Mouse (Mus musculus) hindbrain, embryonic 13.5 days (tissue): ENCODE measurements around the gene Prim1. TPM values are rescaled to one million over a fixed set of nuclear protein-coding genes. Genes with fewer than 3 reads are reported as not detected.
"Not testable (repeated sequence)": the region's sequence is repeated elsewhere in the genome, so short reads cannot be mapped to it uniquely, and the experiment has no call there.

Experiments used
- ATAC-seq: fragments of 200-750 bp; cut with Nextera tagmentation; 2 replicates; pipeline ENCODE4 v1.8.0; 2017; ENCODE audit warnings: moderate TSS enrichment; ENCODE audit not compliant: low FRiP score
- H3K27ac ChIP-seq: fragments of 300-500 bp; sonication (generic); 2 replicates; pipeline ENCODE4 v1.5.1; 2015; ENCODE audit warnings: inconsistent platforms, mild to moderate bottlenecking, moderate library complexity
- H3K27me3 ChIP-seq: fragments of 300-500 bp; sonication (generic); 2 replicates; pipeline ENCODE4 v1.6.1; 2015; ENCODE audit warnings: mild to moderate bottlenecking, inconsistent platforms
- H3K36me3 ChIP-seq: fragments of 300-500 bp; sonication (generic); 2 replicates; pipeline ENCODE4 v1.6.1; 2015; ENCODE audit warnings: mild to moderate bottlenecking, inconsistent platforms
- H3K4me1 ChIP-seq: fragments of 300-500 bp; sonication (generic); replicated peaks from 2 replicates; pipeline ENCODE4 v1.6.1; 2015; ENCODE audit warnings: inconsistent platforms
- H3K4me2 ChIP-seq: fragments of 300-500 bp; sonication (generic); 2 replicates; pipeline ENCODE4 v1.6.1; 2015; ENCODE audit warnings: inconsistent platforms, mild to moderate bottlenecking, moderate library complexity
- H3K4me3 ChIP-seq: fragments of 300-500 bp; sonication (generic); 2 replicates; pipeline ENCODE4 v1.5.1; 2015; ENCODE audit warnings: mild to moderate bottlenecking, inconsistent platforms
- H3K9ac ChIP-seq: fragments of 300-500 bp; sonication (generic); 2 replicates; pipeline ENCODE4 v1.6.1; 2015; ENCODE audit warnings: mild to moderate bottlenecking, inconsistent platforms
- H3K9me3 ChIP-seq: fragments of 300-500 bp; sonication (generic); 2 replicates; pipeline ENCODE4 v1.6.1; 2016; ENCODE audit warnings: inconsistent platforms
- WGBS: fragments of 180-500 bp; shearing (Covaris S2); methylation state at CpG from one replicate; pipeline ENCODE4 v1.1.7; 2015; 5-methylcytosine and 5-hydroxymethylcytosine counted together
- polyA plus RNA-seq: library from polyadenylated mRNA; unstranded; fragments of >200 nt; fragmentation: Nextera tagmentation; extraction: Ambion mirVana; gene quantifications from 2 replicates; pipeline ENCODE4 v1.2.1, GENCODE M21; 2015

Prim1 gene
- polyA plus RNA-seq, 1 experiment from 2014 or later = 33.9 TPM

- peak overlapping the region; percentile 89; the same call in 1 of the 2 replicates for H3K4me3 ChIP-seq
- 87% methylated on average over 5 of the region's 5 CpGs for WGBS
- H3K4me1 ChIP-seq = peaks cover 27% of the 10 kb centered on the region
- peak overlapping the region; percentile 86 for H3K4me2 ChIP-seq
- peaks cover 7% of the 10 kb centered on the region for H3K36me3 ChIP-seq
- H3K27me3 ChIP-seq = no peaks in the 10 kb centered on the region
- ATAC-seq = no peak
- H3K9ac ChIP-seq = peak overlapping the region; percentile 92; the same call in 1 of the 2 replicates
- H3K9me3 ChIP-seq = no peaks in the 10 kb centered on the region
- no peak overlapping the region for H3K27ac ChIP-seq
Measured at GRCm38 (mm10) chr10:128061109-128061508, 46.1 kb downstream of the Prim1 start.

- ATAC-seq = no peak
- no peak overlapping the region for H3K27ac ChIP-seq
- no peaks in the 10 kb centered on the region for H3K27me3 ChIP-seq
- no peak overlapping the region for H3K4me2 ChIP-seq
- 98% methylated on average over 6 of the region's 6 CpGs for whole genome bisulfite sequencing
- no peak overlapping the region for H3K4me3 ChIP-seq
- H3K9ac ChIP-seq = no peak overlapping the region
- H3K36me3 ChIP-seq = peaks cover 7% of the 10 kb centered on the region
- no peaks in the 10 kb centered on the region for H3K9me3 ChIP-seq
- peaks cover 26% of the 10 kb centered on the region for H3K4me1 ChIP-seq
Measured at GRCm38 (mm10) chr10:128062221-128062989, 47.4 kb downstream of the Prim1 start.

GRCm38 (mm10) chr10:128066072-128066471 is 51.1 kb downstream of the Prim1 start:
- H3K27me3 ChIP-seq = no peaks in the 10 kb centered on the region
- peaks cover 6% of the 10 kb centered on the region for H3K4me1 ChIP-seq
- H3K27ac ChIP-seq = no peak overlapping the region
- WGBS = 96% methylated on average over 5 of the region's 5 CpGs
- no peak for ATAC-seq
- no peaks in the 10 kb centered on the region for H3K9me3 ChIP-seq
- no peak overlapping the region for H3K9ac ChIP-seq
- H3K4me3 ChIP-seq = no peak overlapping the region
- peaks cover 30% of the 10 kb centered on the region for H3K36me3 ChIP-seq
- H3K4me2 ChIP-seq = no peak overlapping the region

- no peaks in the 10 kb centered on the region for H3K4me1 ChIP-seq
- no peak overlapping the region for H3K4me2 ChIP-seq
- H3K9ac ChIP-seq = no peak overlapping the region
- peaks cover 50% of the 10 kb centered on the region for H3K36me3 ChIP-seq
- ATAC-seq = no peak
- no peak overlapping the region for H3K4me3 ChIP-seq
- WGBS = 90% methylated on average over 4 of the region's 4 CpGs
- no peaks in the 10 kb centered on the region for H3K27me3 ChIP-seq
- no peaks in the 10 kb centered on the region for H3K9me3 ChIP-seq
- no peak overlapping the region for H3K27ac ChIP-seq
Measured at GRCm38 (mm10) chr10:128069201-128069600, 54.2 kb downstream of the Prim1 start.

GRCm38 (mm10) chr10:128070432-128070831 is 55.5 kb downstream of the Prim1 start:
- 97% methylated on average over 2 of the region's 2 CpGs for WGBS
- H3K36me3 ChIP-seq = peaks cover 51% of the 10 kb centered on the region
- not testable (repeated sequence) for H3K4me2 ChIP-seq, ATAC-seq, H3K27ac ChIP-seq, H3K4me3 ChIP-seq, H3K4me1 ChIP-seq, H3K9me3 ChIP-seq, H3K27me3 ChIP-seq, H3K9ac ChIP-seq

GRCm38 (mm10) chr10:128078269-128078668 is 63.3 kb downstream of the Prim1 start:
- ATAC-seq, H3K27ac ChIP-seq, H3K4me2 ChIP-seq, H3K4me3 ChIP-seq, H3K27me3 ChIP-seq, H3K9ac ChIP-seq, H3K9me3 ChIP-seq: not testable (repeated sequence)
- H3K36me3 ChIP-seq = peaks cover 28% of the 10 kb centered on the region
- peaks cover 11% of the 10 kb centered on the region for H3K4me1 ChIP-seq
- WGBS = 88% methylated on average over 5 of the region's 5 CpGs

Other genes starting within 250 kb of the Prim1 start
- gene Rdh9, start 238.8 kb upstream of the Prim1 start, polyA plus RNA-seq = 0.13 and 0.16 TPM in 2 replicates
- gene Rdh16, start 214.0 kb upstream of the Prim1 start, polyA plus RNA-seq = not detected in 2 replicates
- not detected in 2 replicates for gene Rdh19, start 165.2 kb upstream of the Prim1 start, polyA plus RNA-seq
- not detected in 2 replicates for gene Rdh16f2, start 148.7 kb upstream of the Prim1 start, polyA plus RNA-seq
- gene Rdh7, start 126.4 kb upstream of the Prim1 start, polyA plus RNA-seq = not detected in 2 replicates
- gene Sdr9c7, start 116.7 kb upstream of the Prim1 start, polyA plus RNA-seq = not detected in 2 replicates
- not detected in 2 replicates for gene Hsd17b6, start 7.6 kb upstream of the Prim1 start, polyA plus RNA-seq
- 609 and 615 TPM in 2 replicates for gene Naca, start 20.4 kb downstream of the Prim1 start, polyA plus RNA-seq
- gene Ptges3, start 43.8 kb downstream of the Prim1 start, polyA plus RNA-seq = 440 and 454 TPM in 2 replicates
- gene Atp5b, start 68.1 kb downstream of the Prim1 start, polyA plus RNA-seq = 2,105 and 2,130 TPM in 2 replicates
- 12.6 and 13.4 TPM in 2 replicates for gene Baz2a, start 76.4 kb downstream of the Prim1 start, polyA plus RNA-seq
- gene Rbms2, start 165.1 kb downstream of the Prim1 start, polyA plus RNA-seq = 11.1 and 13.1 TPM in 2 replicates
- 0.75 and 1.3 TPM in 2 replicates for gene Gls2, start 179.3 kb downstream of the Prim1 start, polyA plus RNA-seq
- 19.6 and 21.7 TPM in 2 replicates for gene Spryd4, start 196.6 kb downstream of the Prim1 start, polyA plus RNA-seq
- gene Mip, start 210.7 kb downstream of the Prim1 start, polyA plus RNA-seq = 0.14 and 0.21 TPM in 2 replicates
- gene Timeless, start 216.9 kb downstream of the Prim1 start, polyA plus RNA-seq = 24.6 and 29.5 TPM in 2 replicates
- gene Apon, start 238.9 kb downstream of the Prim1 start, polyA plus RNA-seq = 0.18 and 0.27 TPM in 2 replicates